Mouse (Mus musculus) neutrophil, adult 83 days (primary cell): Measurements from ENCODE around the gene Actl6a. TPM values are rescaled to one million over a fixed set of nuclear protein-coding genes. Genes with fewer than 3 reads are reported as not detected.

ENCODE experiments used
- total RNA-seq, 2 experiments: library from RNA; stranded (reverse); gene quantifications; one replicate each; pipeline ENCODE4 v1.2.4; 2023

Gene Actl6a
- 10 to 100 TPM; 33.9 to 34.3 TPM for total RNA-seq

GRCm38 (mm10) chr3:32705647-32706348 is at the start of gene Actl6a:
Gene Actl6a (plus strand): TSS chr3:32706298.

GRCm38 (mm10) chr3:32736244-32737171 is 30.4 kb downstream of the Actl6a start, which contains the start of gene Ndufb5:
Gene Ndufb5 (plus strand): TSS chr3:32736990.

GRCm38 (mm10) chr3:32737172-32737655 is 31.1 kb downstream of the Actl6a start, which contains the start of gene Mrpl47:
Gene Mrpl47 (minus strand): TSS chr3:32737605.

Other genes with a start within 250 kb of the Actl6a start
- gene Kcnmb3, start 214.1 kb upstream of the Actl6a start, total RNA-seq: not detected
- 10 to 100 TPM; 13.5 to 19.1 TPM for gene Zfp639, start 196.0 kb upstream of the Actl6a start, total RNA-seq
- gene Mfn1, start 176.8 kb upstream of the Actl6a start, total RNA-seq: 10 to 100 TPM; 19.0 to 22.3 TPM
- 10 to 100 TPM; 11.3 to 13.6 TPM for gene Gnb4, start 89.7 kb upstream of the Actl6a start, total RNA-seq
- 10 to 100 TPM; 57.9 to 65.2 TPM for gene Ndufb5, start 30.7 kb downstream of the Actl6a start, total RNA-seq
- 1 to 10 TPM; 4.1 to 5.5 TPM for gene Mrpl47, start 31.3 kb downstream of the Actl6a start, total RNA-seq
- not detected for gene Usp13, start 111.2 kb downstream of the Actl6a start, total RNA-seq